Comparison of ENCODE assay signal across 16 mouse cellular contexts in genomic region chr16:57208342-57208741, GRCm38 (mm10).
"Had no signal": no experiment of that assay in that cellular context is flagged by ENCODE, and none has a peak within 500 bp of the region (broad histone marks: within the 10 kb centered on the region; RNA-seq: fewer than 3 reads in every experiment).

No protein-coding gene starts in this region.

- H3K4me2 ChIP-seq: intestine, embryonic 15.5 days; liver, embryonic 11.5 days; midbrain, embryonic 11.5 days; midbrain, embryonic 15.5 days; neural tube, embryonic 12.5 days; neural tube, embryonic 15.5 days had no signal

- H3K4me1 ChIP-seq: intestine, embryonic 15.5 days; midbrain, embryonic 15.5 days; neural tube, embryonic 12.5 days; neural tube, embryonic 15.5 days had no signal

- H3K27me3 ChIP-seq: intestine, embryonic 15.5 days; midbrain, embryonic 15.5 days; neural tube, embryonic 12.5 days; neural tube, embryonic 15.5 days had no signal

- DNase-seq: kidney, adult 11 months; kidney, adult 9 months; kidney, postnatal 14 days; kidney, postnatal 4 days; liver, postnatal 0 days; right cerebral cortex, adult 18-20 months; right cerebral cortex, postnatal 25 days; thymus, postnatal 25 days had no signal

- H3K9me3 ChIP-seq: intestine, embryonic 15.5 days; midbrain, embryonic 15.5 days; neural tube, embryonic 12.5 days; neural tube, embryonic 15.5 days had no signal

- H3K9ac ChIP-seq: intestine, embryonic 15.5 days; liver, embryonic 14.5 days; liver, postnatal 0 days; midbrain, embryonic 15.5 days; neural tube, embryonic 12.5 days; neural tube, embryonic 15.5 days had no signal

- H3K4me3 ChIP-seq: intestine, embryonic 15.5 days; midbrain, embryonic 15.5 days; neural tube, embryonic 12.5 days; neural tube, embryonic 15.5 days had no signal

- H3K27ac ChIP-seq: intestine, embryonic 15.5 days; liver, embryonic 14.5 days; midbrain, embryonic 15.5 days; neural tube, embryonic 12.5 days; neural tube, embryonic 15.5 days had no signal

- ATAC-seq: hindbrain, embryonic 16.5 days; intestine, embryonic 15.5 days; liver, postnatal 0 days; midbrain, embryonic 15.5 days had no signal
